Mouse (Mus musculus) mesoderm, embryonic 11.5 days (tissue): ENCODE results near the gene Hspe1.
"Not testable (repeated sequence)": the region's sequence is repeated elsewhere in the genome, so short reads cannot be mapped to it uniquely, and the experiment has no call there.

Experiments used
- DNase-seq: peaks from one replicate; pipeline ENCODE4 v3.0.0-alpha.2; 2012; ENCODE audit warnings: low read depth, low spot score

The Hspe1 gene

GRCm38 (mm10) chr1:55085781-55086366, 2.1 kb upstream of the Hspe1 start:
- DNase-seq, result no peak

DNA sequence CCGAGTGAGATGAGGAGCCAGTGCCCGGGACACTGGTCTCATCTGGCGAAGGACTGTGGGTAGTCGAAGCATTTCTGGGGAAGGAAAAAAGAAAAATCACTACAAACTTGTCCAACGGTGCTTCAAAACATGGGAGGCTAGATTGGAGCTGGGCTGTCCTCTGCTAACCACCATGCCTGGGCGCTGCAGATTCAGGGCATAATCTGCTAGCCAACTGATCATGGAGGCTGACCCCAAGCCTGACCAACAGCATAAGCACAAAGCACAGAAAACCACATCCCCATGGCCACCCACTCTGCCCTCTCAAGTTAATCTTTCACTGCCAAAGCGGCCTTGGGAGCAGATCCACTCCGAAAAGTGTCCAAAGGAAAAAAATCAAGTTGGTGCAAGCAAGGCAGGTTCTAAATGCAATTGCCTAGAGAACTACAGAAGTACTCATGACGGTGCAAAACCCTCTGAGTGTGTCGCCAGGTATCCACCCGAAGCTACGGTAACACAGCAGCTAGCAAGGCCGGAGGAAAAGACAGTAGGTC, 998 bp upstream of the Hspe1 start:
- DNase-seq, result peak; percentile 8

- peak; percentile 82 for DNase-seq
Measured at GRCm38 (mm10) chr1:55087401-55087904, 479 bp upstream of the Hspe1 start.

- no peak for DNase-seq
Measured at GRCm38 (mm10) chr1:55088611-55089497, 922 bp downstream of the Hspe1 start.

GRCm38 (mm10) chr1:55089498-55090064, 1.6 kb downstream of the Hspe1 start:
- DNase-seq, result no peak

GRCm38 (mm10) chr1:55092056-55092455, 4.1 kb downstream of the Hspe1 start:
- no peak for DNase-seq

DNA sequence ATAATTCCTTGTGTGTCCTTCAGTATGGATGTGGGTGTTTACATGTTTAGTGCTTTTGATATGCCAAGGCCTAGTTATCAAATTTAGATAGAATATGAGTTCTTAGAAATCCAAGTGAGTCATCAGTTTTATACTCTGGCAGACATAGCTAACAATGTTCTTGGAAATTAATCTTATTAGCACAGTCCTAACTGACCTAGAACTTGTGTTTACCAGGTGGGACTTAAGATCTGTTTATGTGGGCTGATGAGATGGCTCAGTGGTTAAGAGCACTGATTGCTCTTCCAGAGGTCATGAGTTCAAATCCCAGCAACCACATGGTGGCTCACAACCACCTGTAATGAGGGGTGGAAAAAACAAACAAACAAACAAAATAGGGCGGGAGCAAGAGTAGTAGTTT, 4.5 kb downstream of the Hspe1 start:
- no peak for DNase-seq

DNA sequence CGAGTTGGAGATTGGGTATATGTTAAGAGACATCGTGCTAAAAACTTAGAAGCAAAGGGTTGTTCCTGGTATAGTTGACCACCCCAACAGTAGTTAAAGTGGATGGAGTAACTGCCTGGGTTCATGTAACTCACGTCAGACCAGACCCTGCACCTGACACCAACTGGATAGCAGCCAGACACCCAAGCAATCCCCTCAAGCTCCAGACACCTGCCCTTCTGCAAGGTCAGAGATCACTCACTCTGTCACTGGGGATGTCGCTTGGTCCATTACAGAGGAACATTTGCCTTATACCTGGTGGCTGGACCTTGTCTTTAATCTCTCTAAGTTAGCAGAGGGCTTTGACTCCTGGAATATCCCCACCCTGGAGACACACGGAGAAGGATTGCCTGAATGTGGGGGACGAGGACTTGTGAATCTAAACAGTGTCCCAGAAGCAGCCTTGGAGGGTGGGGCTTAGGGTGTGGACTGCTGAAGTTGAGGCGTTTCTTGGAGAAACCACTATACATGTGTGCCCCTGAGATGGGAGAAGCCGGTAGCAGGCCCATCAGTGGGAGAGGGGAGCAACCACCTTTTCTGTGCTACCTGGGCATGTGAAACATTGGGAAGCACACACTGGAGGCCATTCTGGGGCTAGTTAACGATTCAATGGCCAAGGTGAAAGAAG, 19.1 kb downstream of the Hspe1 start:
- no peak for DNase-seq

- no peak for DNase-seq
Measured at GRCm38 (mm10) chr1:55107644-55108043, 19.7 kb downstream of the Hspe1 start.

- no peak for DNase-seq
Measured at GRCm38 (mm10) chr1:55108473-55108872, 20.5 kb downstream of the Hspe1 start.

DNA sequence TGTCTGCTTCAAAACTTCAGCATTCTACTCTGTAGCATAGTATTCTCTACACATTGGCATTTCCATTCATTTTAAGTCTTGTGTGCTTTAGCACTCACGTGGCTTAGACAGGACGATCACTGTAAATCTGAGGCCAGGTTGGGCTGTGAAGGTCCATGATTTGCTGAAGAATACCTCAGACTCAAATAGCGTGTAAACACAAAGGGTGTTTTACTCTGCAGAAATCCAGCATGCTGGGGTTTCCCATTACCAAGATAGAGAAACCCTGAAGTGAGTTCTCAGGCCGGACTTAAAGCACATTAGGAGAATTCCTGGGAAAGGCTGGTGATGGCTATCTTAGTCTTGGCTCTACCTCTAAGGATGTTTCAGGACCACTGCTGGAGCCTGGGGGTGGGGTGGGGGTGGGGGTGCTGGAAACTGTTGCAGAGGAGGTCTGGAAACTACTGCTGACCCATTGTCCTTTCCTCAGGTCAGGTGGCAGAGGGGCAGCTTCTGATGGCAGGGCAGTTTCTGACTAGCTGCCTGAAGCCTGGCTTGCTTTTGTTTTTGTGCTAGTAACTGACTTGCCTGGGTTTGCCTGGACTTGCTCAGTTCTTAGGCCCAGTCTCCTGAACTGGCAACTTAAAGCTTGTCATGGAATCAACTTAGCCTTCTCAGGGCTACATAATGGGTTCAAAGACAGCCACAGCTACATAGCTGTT, 21.3 kb downstream of the Hspe1 start:
- DNase-seq, result no peak

GRCm38 (mm10) chr1:55123046-55123445, 35.1 kb downstream of the Hspe1 start:
- no peak for DNase-seq

- DNase-seq, result no peak
Measured at GRCm38 (mm10) chr1:55123561-55123960, 35.6 kb downstream of the Hspe1 start.

GRCm38 (mm10) chr1:55124136-55124535, 36.2 kb downstream of the Hspe1 start:
- not testable (repeated sequence) for DNase-seq

- no peak for DNase-seq
Measured at GRCm38 (mm10) chr1:55129716-55130115, 41.8 kb downstream of the Hspe1 start.

- no peak for DNase-seq
Measured at GRCm38 (mm10) chr1:55130190-55130916, 42.4 kb downstream of the Hspe1 start.

GRCm38 (mm10) chr1:55130943-55131401, 43.0 kb downstream of the Hspe1 start, which contains the start of gene Mob4:
Gene Mob4 (plus strand): TSS chr1:55131231.
- peak; percentile 94 for DNase-seq

DNA sequence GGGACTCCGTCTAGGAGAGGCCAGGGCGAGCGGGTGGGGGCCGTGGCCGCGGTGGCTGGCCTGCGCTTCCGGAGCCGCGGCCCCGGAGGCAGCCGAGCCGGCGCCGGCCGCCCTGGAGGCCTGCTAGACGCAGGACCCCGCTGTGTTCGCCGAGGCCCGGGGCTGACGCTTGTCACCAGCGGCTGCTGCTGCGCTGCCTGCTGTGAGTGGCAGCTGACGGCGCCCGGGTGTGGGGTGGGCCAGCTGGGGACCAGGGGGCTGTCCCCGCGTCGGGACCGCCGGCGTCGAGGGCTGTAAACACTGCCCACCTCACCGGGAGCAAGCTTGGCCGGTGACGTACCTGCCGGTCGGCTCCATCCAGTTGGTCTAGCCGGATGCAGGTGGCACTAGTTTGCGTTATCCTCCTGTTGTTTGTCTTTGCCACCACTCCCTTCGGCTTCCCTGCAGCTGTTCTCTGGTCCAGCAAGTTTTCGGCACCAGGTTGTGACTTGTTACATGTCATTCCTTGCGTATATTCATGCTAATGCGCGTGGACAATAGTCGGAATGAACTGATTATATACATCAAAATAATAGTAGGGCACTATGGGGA, 43.6 kb downstream of the Hspe1 start:
- peak; percentile 56 for DNase-seq

DNA sequence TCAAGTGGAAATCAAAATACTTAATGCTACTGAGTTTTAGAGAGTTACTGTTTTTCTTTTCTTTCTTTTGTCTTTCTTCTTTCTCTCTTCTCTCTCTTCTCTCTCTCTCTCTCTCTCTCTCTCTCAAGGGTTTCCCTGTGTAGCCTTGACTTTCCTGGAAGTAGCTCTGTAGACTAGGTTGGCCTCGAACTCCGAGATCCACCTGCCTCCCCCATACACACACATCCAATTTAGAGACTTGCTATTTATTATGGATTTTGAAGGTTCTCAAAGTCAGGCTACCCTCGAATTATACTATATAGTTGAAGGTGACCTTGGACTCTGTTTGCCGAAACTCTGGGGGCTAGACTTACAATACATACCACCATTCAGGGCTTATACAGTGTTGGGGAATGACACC, 44.4 kb downstream of the Hspe1 start:
- DNase-seq, result no peak

GRCm38 (mm10) chr1:55133173-55133572, 45.2 kb downstream of the Hspe1 start:
- DNase-seq, result no peak
